8 mouse cellular contexts compared by ENCODE assay signal in genomic region chr16:42874456-42874855, GRCm38 (mm10). TPM values are rescaled to one million over a fixed set of nuclear protein-coding genes. Genes with fewer than 3 reads are reported as not detected.
A peak's percentile ranks its signal among the peaks of the same experiment; 100 is the strongest.
DNase-seq lines count a peak whose midpoint lies in the region; ATAC-seq lines count a peak whose summit lies in the region.

No protein-coding gene starts in this region.

- H3K9me3 ChIP-seq in embryonic facial prominence, embryonic 11.5 days (replicated peaks; ENCODE audit: control insufficient read depth, low read length), result no peaks in the 10 kb centered on the region
- no peaks in the 10 kb centered on the region for H3K9me3 ChIP-seq in heart, embryonic 14.5 days (ENCODE audit: control insufficient read depth, low read length)
- no peaks in the 10 kb centered on the region for H3K9me3 ChIP-seq in stomach, embryonic 15.5 days

- H3K4me3 ChIP-seq in embryonic facial prominence, embryonic 11.5 days (ENCODE audit: low read depth, low read length), result peak overlapping the region; percentile 38
- H3K4me3 ChIP-seq in heart, embryonic 14.5 days (ENCODE audit: control insufficient read depth in 1 of 2, insufficient read depth in 1 of 2, low read depth in 1 of 2, low read length in 2 of 2), result peak overlapping the region; percentile 23 to 41
- H3K4me3 ChIP-seq in stomach, embryonic 15.5 days (replicated peaks), result peak overlapping the region; percentile 52

- DNase-seq in 416B (ENCODE audit: low read depth) (peak; percentile 62), MN1 (ENCODE audit: low spot score) (peak; percentile 40)
- peak; percentile 71 for DNase-seq in embryonic facial prominence, embryonic 11.5 days (ENCODE audit: low spot score)
- DNase-seq in kidney, postnatal 10 days, result peak; percentile 70
- peak; percentile 49 for DNase-seq in lung, postnatal 14 days
- DNase-seq in frontal cortex, adult 2 months (ENCODE audit: extremely low spot score in 1 of 2, low spot score in 1 of 2), result no peak

- peak overlapping the region; percentile 88 for H3K27ac ChIP-seq in embryonic facial prominence, embryonic 11.5 days (replicated peaks; ENCODE audit: low read depth, low read length)
- peak overlapping the region; percentile 75 to 88 for H3K27ac ChIP-seq in heart, embryonic 14.5 days (replicated peaks in 1 of 2; ENCODE audit: control insufficient read depth in 1 of 2, insufficient read depth in 1 of 2, low read depth in 2 of 2, low read length in 2 of 2)
- peak overlapping the region; percentile 97 for H3K27ac ChIP-seq in stomach, embryonic 15.5 days

- H3K9ac ChIP-seq in embryonic facial prominence, embryonic 11.5 days (replicated peaks; ENCODE audit: low read length), result peak overlapping the region; percentile 59
- peak overlapping the region; percentile 65 for H3K9ac ChIP-seq in heart, embryonic 14.5 days (ENCODE audit: low read length)
- H3K9ac ChIP-seq in stomach, embryonic 15.5 days, result peak overlapping the region; percentile 26; the same call in 1 of the 2 replicates

- no peak for ATAC-seq in embryonic facial prominence, embryonic 11.5 days (replicated peaks; ENCODE audit: insufficient number of reproducible peaks, low FRiP score, low TSS enrichment, low read depth)
- no peak for ATAC-seq in heart, embryonic 14.5 days (ENCODE audit: insufficient number of reproducible peaks, insufficient read depth, low FRiP score, low read depth)
- no peak for ATAC-seq in stomach, embryonic 15.5 days (ENCODE audit: insufficient read depth, low FRiP score, low read depth)

- 2% methylated on average over 5 of the region's 5 CpGs for WGBS in embryonic facial prominence, embryonic 11.5 days
- 4% methylated on average over 5 of the region's 5 CpGs for WGBS in heart, embryonic 14.5 days
- 0% methylated on average over 5 of the region's 5 CpGs for WGBS in stomach, embryonic 15.5 days

- H3K4me1 ChIP-seq in embryonic facial prominence, embryonic 11.5 days (ENCODE audit: control insufficient read depth, insufficient read depth, low read length), result no peaks in the 10 kb centered on the region
- H3K4me1 ChIP-seq in heart, embryonic 14.5 days (ENCODE audit: control insufficient read depth in 2 of 2, insufficient read depth in 2 of 2, low read length in 2 of 2), result peaks cover 0 to 11% of the 10 kb centered on the region in 2 experiments; a peak in 1 of 4 replicates
- H3K4me1 ChIP-seq in stomach, embryonic 15.5 days, result no peaks in the 10 kb centered on the region

- H3K27me3 ChIP-seq in embryonic facial prominence, embryonic 11.5 days (ENCODE audit: control insufficient read depth, insufficient read depth, low read length), result no peaks in the 10 kb centered on the region
- no peaks in the 10 kb centered on the region for H3K27me3 ChIP-seq in heart, embryonic 14.5 days (ENCODE audit: control insufficient read depth, insufficient read depth, low read length)
- no peaks in the 10 kb centered on the region for H3K27me3 ChIP-seq in stomach, embryonic 15.5 days (replicated peaks)

- H3K36me3 ChIP-seq in embryonic facial prominence, embryonic 11.5 days (replicated peaks; ENCODE audit: control insufficient read depth, insufficient read depth, low read depth, low read length), result no peaks in the 10 kb centered on the region
- no peaks in the 10 kb centered on the region for H3K36me3 ChIP-seq in heart, embryonic 14.5 days (ENCODE audit: control insufficient read depth, insufficient read depth, low read length)
- no peaks in the 10 kb centered on the region for H3K36me3 ChIP-seq in stomach, embryonic 15.5 days

- H3K4me2 ChIP-seq in embryonic facial prominence, embryonic 11.5 days (ENCODE audit: low read depth, low read length), result peak overlapping the region; percentile 48
- H3K4me2 ChIP-seq in heart, embryonic 14.5 days (ENCODE audit: low read length), result peak overlapping the region; percentile 58
- H3K4me2 ChIP-seq in stomach, embryonic 15.5 days, result peak overlapping the region; percentile 47

RNA-seq across cellular contexts. Expression of gene Zbtb20, which starts 1.2 kb away (rescaled TPM):
- 15.4 and 19.0 TPM in 2 replicates for polyA plus RNA-seq in embryonic facial prominence, embryonic 11.5 days (2014; fragmentation: Nextera tagmentation; extraction: Ambion mirVana)
- polyA plus RNA-seq in heart, embryonic 14.5 days (2014; fragmentation: Nextera tagmentation; extraction: Ambion mirVana), result 49.4 and 50.3 TPM in 2 replicates
- 23.4 and 24.6 TPM in 2 replicates for polyA plus RNA-seq in stomach, embryonic 15.5 days (2015; fragmentation: Nextera tagmentation; extraction: Ambion mirVana)
- 19.0 and 21.1 TPM in 2 replicates for polyA plus RNA-seq in frontal cortex, adult 2 months (2012; rRNA removed)

Comparison
In these comparisons a context has a peak if more than half of its experiments do, and no peak if none do; other contexts are left out.
1. DNase-seq: peak in 416B (single experiment), MN1 (single experiment), embryonic facial prominence, embryonic 11.5 days (single experiment), kidney, postnatal 10 days (single experiment) and lung, postnatal 14 days (single experiment); none in frontal cortex, adult 2 months (0 of 2).
2. Peak in every context shown above with its lines, with median percentiles within 50 percentile points of each other: H3K27ac ChIP-seq, H3K4me2 ChIP-seq, H3K4me3 ChIP-seq and H3K9ac ChIP-seq.